Mouse (Mus musculus) embryonic facial prominence, embryonic 11.5 days (tissue): ENCODE results near the gene Bpi. TPM values are rescaled to one million over a fixed set of nuclear protein-coding genes. Genes with fewer than 3 reads are reported as not detected.

Experiments used
- ATAC-seq: fragments of 200-750 bp; cut with Nextera tagmentation; replicated peaks from 2 replicates; pipeline ENCODE4 v1.8.0; 2017; ENCODE audit warnings: low read depth; ENCODE audit not compliant: insufficient number of reproducible peaks, low FRiP score, low TSS enrichment
- DNase-seq: peaks from one replicate; pipeline ENCODE4 v3.0.0-alpha.2; 2015; ENCODE audit warnings: low spot score
- H3K27ac ChIP-seq: fragments of 300-500 bp; sonication (generic); replicated peaks from 2 replicates; pipeline ENCODE4 v1.5.1; 2014; ENCODE audit warnings: mild to moderate bottlenecking, low read depth, low read length, control low read depth
- H3K27me3 ChIP-seq: fragments of 300-500 bp; sonication (generic); 2 replicates; pipeline ENCODE4 v1.6.1; 2014; ENCODE audit warnings: mild to moderate bottlenecking, low read length, moderate library complexity, mixed read lengths; ENCODE audit not compliant: control insufficient read depth, insufficient read depth
- H3K36me3 ChIP-seq: fragments of 300-500 bp; sonication (generic); replicated peaks from 2 replicates; pipeline ENCODE4 v1.6.1; 2014; ENCODE audit warnings: low read depth, mild to moderate bottlenecking, low read length, moderate library complexity, mixed read lengths; ENCODE audit not compliant: control insufficient read depth, insufficient read depth
- H3K4me1 ChIP-seq: fragments of 300-500 bp; sonication (generic); 2 replicates; pipeline ENCODE4 v1.6.1; 2014; ENCODE audit warnings: low read length, mixed read lengths; ENCODE audit not compliant: control insufficient read depth, insufficient read depth
- H3K4me2 ChIP-seq: fragments of 300-500 bp; sonication (generic); 2 replicates; pipeline ENCODE4 v1.6.1; 2014; ENCODE audit warnings: low read depth, mild to moderate bottlenecking, control low read depth, low read length, moderate library complexity
- H3K4me3 ChIP-seq: fragments of 300-500 bp; sonication (generic); 2 replicates; pipeline ENCODE4 v1.5.1; 2014; ENCODE audit warnings: low read depth, low read length, control low read depth
- H3K9ac ChIP-seq: fragments of 300-500 bp; sonication (generic); replicated peaks from 2 replicates; pipeline ENCODE4 v1.6.1; 2014; ENCODE audit warnings: mild to moderate bottlenecking, control low read depth, low read length
- H3K9me3 ChIP-seq: fragments of 300-500 bp; sonication (generic); replicated peaks from 2 replicates; pipeline ENCODE4 v1.6.1; 2016; ENCODE audit warnings: mild to moderate bottlenecking, low read length, inconsistent platforms, mixed read lengths; ENCODE audit not compliant: control insufficient read depth
- WGBS: fragments of 180-500 bp; shearing (Covaris S2); extraction: QIAGEN DNeasy Blood & Tissue Kit; methylation state at CpG from one replicate; pipeline ENCODE4 v1.1.7; 2014; 5-methylcytosine and 5-hydroxymethylcytosine counted together
- polyA plus RNA-seq: library from polyadenylated mRNA; unstranded; fragments of >200 nt; fragmentation: Nextera tagmentation; extraction: Ambion mirVana; gene quantifications from 2 replicates; pipeline ENCODE4 v1.2.1, GENCODE M21; 2014

Gene Bpi
- polyA plus RNA-seq, 1 experiment from 2014 or later, result not detected

DNA sequence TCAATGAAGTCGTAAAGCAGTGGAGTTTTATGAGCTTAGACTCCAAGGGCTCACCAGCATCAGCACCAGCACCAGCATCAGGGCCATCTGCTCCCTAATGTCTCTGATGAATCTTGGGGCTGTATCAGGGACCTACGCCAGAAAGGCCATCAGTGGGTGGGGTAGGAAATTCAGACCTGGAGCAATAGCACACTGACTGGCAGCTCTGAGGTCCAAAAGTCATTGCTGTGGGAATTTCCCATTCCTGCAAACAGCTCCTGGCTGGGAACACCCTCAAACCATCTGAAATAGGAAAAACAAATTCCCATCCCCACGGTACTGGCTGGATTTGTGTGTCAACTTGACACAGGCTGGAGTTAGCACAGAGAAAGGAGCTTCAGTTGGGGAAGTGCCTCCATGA lies 44.9 kb downstream of the Bpi start:
- Histone ChIP-seq H3K4me1 (peaks cover 2% of the 10 kb centered on the region; the same call in 1 of the 2 replicates), H3K4me2 (no peak overlapping the region), H3K36me3 (no peaks in the 10 kb centered on the region), H3K27ac (no peak overlapping the region), H3K4me3 (no peak overlapping the region), H3K9me3 (no peaks in the 10 kb centered on the region), H3K9ac (no peak overlapping the region), H3K27me3 (no peaks in the 10 kb centered on the region)
- no peak for DNase-seq
- 84% methylated on average over 3 of the region's 3 CpGs for WGBS
- ATAC-seq, result no peak

DNA sequence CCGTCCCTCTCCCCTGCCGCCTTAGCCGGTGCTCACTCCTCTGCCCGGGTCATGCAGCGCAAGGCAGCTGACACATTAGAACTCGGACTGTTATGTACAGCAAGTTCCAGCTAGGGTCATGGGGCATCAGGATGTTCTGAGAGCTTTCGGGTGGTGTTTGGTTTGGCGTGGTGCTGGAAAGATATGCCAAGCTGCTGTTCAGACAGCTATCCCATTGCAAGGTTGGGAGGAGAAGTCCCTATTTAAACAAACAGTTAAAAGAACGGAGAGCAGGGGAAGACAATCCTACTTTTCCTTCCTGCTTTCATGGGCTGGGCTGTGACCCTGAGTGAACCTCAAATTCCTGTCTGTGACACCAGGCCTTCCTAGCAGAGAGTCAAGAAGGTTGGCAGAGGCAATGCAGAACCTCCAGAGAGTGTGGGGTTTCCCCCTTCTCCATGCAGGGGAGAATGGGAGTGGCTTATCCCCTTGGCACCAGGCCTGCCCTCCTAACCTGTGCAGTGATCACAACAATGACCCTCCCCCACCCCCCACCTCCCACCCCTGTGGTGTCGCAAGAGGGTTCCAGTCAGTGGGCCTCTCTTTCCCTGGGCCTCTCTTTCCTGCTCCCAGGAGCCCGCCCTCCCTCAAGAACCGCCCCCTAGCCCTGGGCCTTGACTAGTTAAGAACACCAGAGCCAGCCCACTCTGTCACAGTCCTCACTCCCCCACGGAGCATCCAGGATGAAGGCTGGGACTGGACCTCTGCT lies 48.2 kb downstream of the Bpi start, which contains the start of gene Lbp:
Gene Lbp, plus strand, starts transcription at position 546 of the 748 bp plus-strand sequence.
- ATAC-seq, result peak; percentile 54; the same call in 1 of the 2 replicates
- Histone ChIP-seq H3K4me2 (no peak within 1 kb of the TSS), H3K27me3 (no peaks in the 10 kb centered on the region), H3K4me1 (peaks cover 2% of the 10 kb centered on the region; the same call in 1 of the 2 replicates), H3K27ac (no peak within 1 kb of the TSS), H3K36me3 (no peaks in the 10 kb centered on the region), H3K9me3 (no peaks in the 10 kb centered on the region), H3K9ac (peak within 1 kb of the TSS; percentile 25; the same call in 1 of the 2 replicates), H3K4me3 (no peak within 1 kb of the TSS)
- 50% methylated on average over 13 of the region's 13 CpGs for WGBS
- DNase-seq, result peak; percentile 26

DNA sequence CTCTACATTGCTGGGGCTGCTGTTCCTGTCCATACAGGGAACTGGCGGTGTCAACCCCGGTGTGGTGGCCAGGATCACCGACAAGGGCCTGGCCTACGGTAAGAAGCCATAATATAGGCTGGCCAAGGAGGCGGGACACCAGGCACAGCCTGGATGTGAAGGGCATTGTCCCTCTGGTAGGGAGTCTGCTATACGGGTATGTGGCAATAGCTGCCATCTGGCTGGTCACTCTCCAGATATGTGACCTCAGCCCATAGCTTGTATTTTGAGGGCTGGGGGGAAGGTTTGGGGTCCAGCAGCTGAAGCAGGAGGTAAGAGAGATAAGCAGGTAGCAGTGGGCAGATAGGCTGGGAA lies 48.8 kb downstream of the Bpi start:
- 34% methylated on average over 6 of the region's 6 CpGs for WGBS
- no peaks in the 10 kb centered on the region for H3K27me3 ChIP-seq
- H3K36me3 ChIP-seq, result no peaks in the 10 kb centered on the region
- no peak overlapping the region for H3K27ac ChIP-seq
- H3K4me1 ChIP-seq, result peaks cover 2% of the 10 kb centered on the region; the same call in 1 of the 2 replicates
- H3K9ac ChIP-seq, result peak overlapping the region; percentile 25; the same call in 1 of the 2 replicates
- H3K9me3 ChIP-seq, result no peaks in the 10 kb centered on the region
- no peak overlapping the region for H3K4me3 ChIP-seq
- DNase-seq, result no peak
- no peak overlapping the region for H3K4me2 ChIP-seq
- ATAC-seq, result no peak

DNA sequence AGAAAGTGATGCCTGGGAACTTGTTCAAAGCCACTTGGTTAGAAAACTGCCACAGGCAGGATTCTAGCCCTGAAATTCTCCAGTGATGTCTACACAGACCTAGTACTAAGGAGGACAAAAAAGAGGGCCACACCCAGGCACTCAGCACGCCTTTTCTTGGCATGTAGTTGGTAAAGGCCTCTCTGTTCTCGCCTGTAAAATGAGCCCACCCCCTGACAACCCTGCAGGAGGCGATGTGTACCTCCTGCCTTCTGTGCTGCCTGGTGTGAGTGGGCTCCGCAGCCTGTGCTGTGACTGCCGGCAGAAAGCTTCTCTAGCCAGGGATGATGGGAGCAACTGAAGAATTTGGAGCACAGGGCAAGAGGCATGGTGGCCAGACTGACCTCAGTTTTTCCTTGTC lies 50.4 kb downstream of the Bpi start:
- no peak overlapping the region for H3K4me3 ChIP-seq
- H3K27ac ChIP-seq, result no peak overlapping the region
- peaks cover 2% of the 10 kb centered on the region; the same call in 1 of the 2 replicates for H3K4me1 ChIP-seq
- DNase-seq (no peak), ATAC-seq (no peak)
- H3K27me3 ChIP-seq, result no peaks in the 10 kb centered on the region
- H3K36me3 ChIP-seq, result no peaks in the 10 kb centered on the region
- H3K9ac ChIP-seq, result no peak overlapping the region
- H3K4me2 ChIP-seq, result no peak overlapping the region
- H3K9me3 ChIP-seq, result no peaks in the 10 kb centered on the region
- WGBS, result 54% methylated on average over 5 of the region's 5 CpGs

DNA sequence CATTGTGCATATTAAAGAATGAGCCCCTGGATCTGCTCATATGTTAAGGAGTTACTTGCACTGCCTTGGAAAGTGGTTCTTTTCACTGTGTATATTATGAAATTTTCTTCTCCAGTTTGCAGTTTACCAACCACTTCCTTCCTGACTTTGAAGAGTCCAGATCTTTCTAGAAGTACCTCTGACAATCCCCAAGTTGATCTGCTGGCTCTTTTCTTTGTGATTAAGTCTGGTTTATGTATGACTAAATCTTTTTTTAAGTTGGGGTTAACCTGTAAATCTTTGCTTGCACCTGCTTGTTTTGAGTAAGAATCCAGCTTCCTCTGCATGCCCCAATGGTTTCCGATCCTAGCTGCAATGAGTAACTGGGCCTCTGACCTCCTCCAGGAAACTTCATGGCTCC lies 55.2 kb downstream of the Bpi start:
- H3K9me3 ChIP-seq, result no peaks in the 10 kb centered on the region
- WGBS, result 56% methylated on average over 1 of the region's 1 CpGs

DNA sequence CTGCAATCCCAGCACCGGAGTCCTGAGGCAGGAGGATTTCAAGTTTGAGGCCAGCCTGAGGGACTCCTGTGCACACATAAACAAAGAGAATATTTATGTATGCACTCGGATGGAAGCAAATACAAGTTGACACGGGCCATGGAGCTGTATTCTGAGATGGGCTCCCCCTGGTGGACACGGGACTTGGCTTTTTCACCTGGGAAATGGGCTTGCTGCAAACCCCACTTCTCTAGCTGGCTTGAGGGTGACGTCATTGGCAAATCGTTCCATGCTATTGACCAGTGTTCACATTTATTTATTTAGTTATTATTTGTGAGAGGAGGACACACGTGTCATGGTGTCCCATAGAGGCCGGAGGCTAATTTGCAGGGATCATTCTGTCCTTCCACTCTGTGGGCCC lies 58.5 kb downstream of the Bpi start:
- Histone ChIP-seq H3K9ac (no peak overlapping the region), H3K4me3 (no peak overlapping the region), H3K27me3 (no peaks in the 10 kb centered on the region), H3K36me3 (no peaks in the 10 kb centered on the region), H3K27ac (no peak overlapping the region), H3K9me3 (no peaks in the 10 kb centered on the region), H3K4me2 (no peak overlapping the region), H3K4me1 (no peaks in the 10 kb centered on the region)
- ATAC-seq (no peak), DNase-seq (no peak)
- 68% methylated on average over 8 of the region's 8 CpGs for WGBS

More for the DNA sequence above, 55.2 kb downstream of the Bpi start:
- Histone ChIP-seq H3K4me3 (no peak overlapping the region), H3K27me3 (no peaks in the 10 kb centered on the region), H3K4me2 (no peak overlapping the region), H3K9ac (no peak overlapping the region), H3K27ac (no peak overlapping the region), H3K4me1 (no peaks in the 10 kb centered on the region), H3K36me3 (no peaks in the 10 kb centered on the region)
- DNase-seq (no peak), ATAC-seq (no peak)

DNA sequence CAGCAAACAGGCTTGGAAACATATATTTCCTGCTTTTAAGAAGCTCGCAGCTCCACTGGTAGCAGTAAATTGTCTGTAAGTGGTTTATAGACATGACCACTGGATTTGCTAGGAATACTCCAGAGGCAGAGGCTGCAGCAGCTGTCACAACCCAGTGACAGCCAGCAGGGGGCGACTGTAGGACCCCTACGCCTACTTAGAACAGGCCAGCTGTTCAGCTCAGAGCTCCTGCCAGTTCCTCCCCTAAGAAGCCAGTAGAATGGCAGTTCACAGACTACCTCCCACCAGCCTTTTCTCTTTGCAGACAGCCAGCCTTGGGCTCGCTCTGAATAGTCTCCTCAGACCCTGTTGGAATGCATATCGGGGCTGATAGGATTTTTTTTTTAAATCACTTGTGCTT lies 59.1 kb downstream of the Bpi start:
- no peak overlapping the region for H3K27ac ChIP-seq
- H3K4me2 ChIP-seq, result no peak overlapping the region
- 18% methylated on average over 5 of the region's 5 CpGs for WGBS
- H3K9me3 ChIP-seq, result no peaks in the 10 kb centered on the region
- ATAC-seq (peak; percentile 62; the same call in 1 of the 2 replicates), DNase-seq (peak; percentile 72)
- H3K27me3 ChIP-seq, result no peaks in the 10 kb centered on the region
- H3K4me1 ChIP-seq, result no peaks in the 10 kb centered on the region
- no peaks in the 10 kb centered on the region for H3K36me3 ChIP-seq
- no peak overlapping the region for H3K4me3 ChIP-seq
- H3K9ac ChIP-seq, result no peak overlapping the region

DNA sequence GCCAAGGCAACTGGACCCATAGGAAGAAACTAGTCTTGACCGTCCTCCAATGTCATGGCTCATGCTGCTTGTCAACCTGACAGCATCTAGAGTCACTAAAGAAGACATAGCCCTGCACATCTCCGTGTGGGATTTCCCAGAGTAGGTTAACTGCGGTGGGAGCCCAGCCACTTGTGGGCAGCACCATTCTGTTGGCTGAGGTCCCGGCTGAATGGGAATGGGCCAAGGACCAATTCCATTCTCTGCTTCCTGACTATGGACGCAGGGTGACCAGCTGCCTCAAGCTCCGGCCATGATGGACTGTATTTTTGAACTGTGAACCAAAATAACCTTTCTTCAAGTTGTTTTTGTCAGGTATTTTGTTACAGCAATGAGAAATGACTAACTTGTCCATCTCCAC lies 63.7 kb downstream of the Bpi start:
- WGBS, result 92% methylated on average over 6 of the region's 6 CpGs
- Histone ChIP-seq H3K9ac (no peak overlapping the region), H3K9me3 (no peaks in the 10 kb centered on the region), H3K27me3 (no peaks in the 10 kb centered on the region), H3K4me2 (no peak overlapping the region), H3K4me3 (no peak overlapping the region), H3K36me3 (no peaks in the 10 kb centered on the region), H3K27ac (no peak overlapping the region), H3K4me1 (no peaks in the 10 kb centered on the region)
- DNase-seq (no peak), ATAC-seq (no peak)
